Mouse (Mus musculus): ENCODE results near the gene Alkbh4. TPM values are rescaled to one million over a fixed set of nuclear protein-coding genes. Genes with fewer than 3 reads are reported as not detected.
"Not testable (repeated sequence)": the region's sequence is repeated elsewhere in the genome, so short reads cannot be mapped to it uniquely, and the experiment has no call there.

Gene Alkbh4
- polyA plus RNA-seq, 1 experiment from 2014 or later = 8.8 TPM

DNA sequence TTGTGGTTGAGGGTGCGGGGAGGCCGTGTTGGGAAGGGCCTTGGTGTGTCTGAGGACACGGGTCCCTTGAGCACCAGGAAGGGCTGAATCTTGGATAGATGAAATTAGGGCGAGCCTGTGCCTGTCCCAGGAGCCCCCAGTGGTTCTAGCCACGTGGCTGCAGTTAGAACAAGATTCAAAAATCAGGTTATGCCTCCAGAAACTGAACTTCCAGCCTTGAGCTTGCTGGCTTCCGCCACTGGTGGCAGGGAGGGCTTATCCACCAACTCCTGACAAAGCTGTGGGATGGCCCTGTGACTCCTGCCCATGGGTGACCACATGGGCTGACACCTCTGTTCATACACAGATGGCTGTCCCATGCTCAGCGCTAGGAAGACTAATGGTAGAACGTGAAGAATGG lies 11.8 kb downstream of the Alkbh4 start:
- H3K36me3 ChIP-seq (replicated peaks; ENCODE audit: insufficient read depth, low read length) = no peaks in the 10 kb centered on the region
- 50% methylated on average over 8 of the region's 8 CpGs for WGBS (ENCODE audit: insufficient replicate concordance)
- TF ChIP-seq EP300 (IDR thresholded peaks at IDR 0.05; ENCODE audit: low read depth) (no peak), CTCF (IDR thresholded peaks at IDR 0.05; ENCODE audit: low read depth) (no peak)
- H3K9ac ChIP-seq (replicated peaks) = no peak overlapping the region
- H3K9me3 ChIP-seq (ENCODE audit: low read length) = no peaks in the 10 kb centered on the region; the same call in 1 of the 2 replicates
- H3K27ac ChIP-seq (ENCODE audit: low read depth) = no peak overlapping the region
- no peak overlapping the region for H3K4me3 ChIP-seq (ENCODE audit: low read depth, low read length)
- no peaks in the 10 kb centered on the region for H3K27me3 ChIP-seq (ENCODE audit: insufficient read depth, low read length)
- ATAC-seq (no peak), DNase-seq (no peak)
- no peak overlapping the region for H3K4me2 ChIP-seq (ENCODE audit: low read depth, low read length)
- peaks cover 5% of the 10 kb centered on the region for H3K4me1 ChIP-seq (ENCODE audit: insufficient read depth)

DNA sequence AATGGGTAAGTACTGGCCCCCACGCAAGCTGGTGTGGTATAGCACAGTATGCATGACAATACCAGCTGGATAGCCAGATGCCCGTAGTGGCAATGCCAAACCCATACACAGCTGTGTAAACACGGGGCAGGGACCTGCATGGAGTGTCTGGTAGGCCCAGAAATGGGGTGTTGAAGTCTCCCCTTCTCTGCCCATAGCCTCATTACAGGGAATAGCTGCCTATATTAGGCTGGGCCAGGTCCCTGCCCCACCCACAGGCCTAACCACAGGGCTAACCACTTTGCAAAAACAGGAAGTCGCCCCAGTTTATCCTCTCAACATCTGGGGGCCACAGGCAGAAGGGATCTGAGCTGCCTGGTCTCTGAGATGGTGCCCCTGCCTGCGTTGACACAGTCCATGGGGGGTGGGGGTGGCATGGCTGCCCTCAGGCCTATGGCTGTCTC lies 13.2 kb downstream of the Alkbh4 start:
- H3K36me3 ChIP-seq (replicated peaks; ENCODE audit: insufficient read depth, low read length); H3K27me3 ChIP-seq (ENCODE audit: insufficient read depth, low read length); H3K4me3 ChIP-seq (ENCODE audit: low read depth, low read length); H3K9ac ChIP-seq (replicated peaks); H3K4me2 ChIP-seq (ENCODE audit: low read depth, low read length); H3K4me1 ChIP-seq (ENCODE audit: insufficient read depth); H3K9me3 ChIP-seq (ENCODE audit: low read length); DNase-seq: not testable (repeated sequence)
- peak overlapping the region; percentile 59; the same call in 1 of the 2 replicates for H3K27ac ChIP-seq (ENCODE audit: low read depth)
- ATAC-seq = peak; percentile 87
- WGBS (ENCODE audit: insufficient replicate concordance) = 26% methylated on average over 5 of the region's 5 CpGs

DNA sequence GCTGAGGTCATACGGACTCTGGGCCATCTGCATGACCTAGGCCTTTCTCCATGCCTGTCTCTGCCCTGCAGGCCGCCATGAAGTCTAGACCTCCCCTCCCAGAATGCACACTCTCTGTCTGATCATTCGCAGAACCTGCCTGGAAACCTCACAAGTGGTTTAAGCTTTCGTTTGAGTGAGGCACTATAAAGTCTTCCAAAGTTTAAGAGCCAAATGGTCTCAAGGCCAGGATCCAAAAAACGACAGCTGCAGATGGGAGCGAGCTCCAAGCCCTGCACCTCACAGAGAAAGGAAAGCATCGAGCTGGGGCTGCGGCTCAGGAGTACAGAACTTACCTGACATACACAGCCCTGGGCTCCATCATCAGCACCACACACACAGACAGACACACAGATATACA lies 16.4 kb downstream of the Alkbh4 start:
- TF ChIP-seq CTCF (IDR thresholded peaks at IDR 0.05; ENCODE audit: low read depth) = no peak
- TF ChIP-seq EP300 (IDR thresholded peaks at IDR 0.05; ENCODE audit: low read depth) = no peak
- Histone ChIP-seq H3K9me3 (ENCODE audit: low read length) (no peaks in the 10 kb centered on the region), H3K27ac (ENCODE audit: low read depth) (no peak overlapping the region), H3K36me3 (replicated peaks; ENCODE audit: insufficient read depth, low read length) (no peaks in the 10 kb centered on the region), H3K27me3 (ENCODE audit: insufficient read depth, low read length) (no peaks in the 10 kb centered on the region), H3K4me3 (ENCODE audit: low read depth, low read length) (no peak overlapping the region), H3K4me1 (ENCODE audit: insufficient read depth) (peaks cover 5% of the 10 kb centered on the region), H3K4me2 (ENCODE audit: low read depth, low read length) (no peak overlapping the region), H3K9ac (replicated peaks) (no peak overlapping the region)
- 71% methylated on average over 8 of the region's 8 CpGs for WGBS (ENCODE audit: insufficient replicate concordance)
- no peak for ATAC-seq
- DNase-seq = no peak

DNA sequence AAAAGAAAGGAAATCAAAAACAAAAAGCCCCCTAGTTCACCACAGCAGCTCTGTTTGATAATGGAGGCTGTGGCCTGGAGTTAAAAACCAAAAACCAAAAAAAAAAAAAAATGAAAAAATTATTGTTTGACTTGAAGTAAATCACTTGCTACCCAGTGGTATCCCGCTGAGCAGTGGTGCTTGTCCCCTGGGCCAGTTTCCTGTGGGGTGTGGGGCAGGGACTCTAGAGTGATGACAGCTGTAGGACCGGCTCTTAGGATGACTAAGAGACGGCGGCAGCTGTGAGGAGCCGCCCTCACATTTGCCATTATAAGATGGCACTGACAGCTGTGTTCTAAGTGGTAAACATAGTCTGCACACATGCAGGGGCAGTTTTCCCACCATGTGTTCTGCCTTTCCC lies 19.5 kb downstream of the Alkbh4 start:
- Histone ChIP-seq H3K4me1 (ENCODE audit: insufficient read depth) (no peaks in the 10 kb centered on the region), H3K9ac (replicated peaks) (no peak overlapping the region), H3K36me3 (replicated peaks; ENCODE audit: insufficient read depth, low read length) (0 out of 2 replicates have a peak, but pooled peaks cover 2% of the 10 kb centered on the region), H3K27ac (ENCODE audit: low read depth) (no peak overlapping the region), H3K27me3 (ENCODE audit: insufficient read depth, low read length) (no peaks in the 10 kb centered on the region), H3K9me3 (ENCODE audit: low read length) (no peaks in the 10 kb centered on the region), H3K4me3 (ENCODE audit: low read depth, low read length) (no peak overlapping the region), H3K4me2 (ENCODE audit: low read depth, low read length) (no peak overlapping the region)
- TF ChIP-seq CTCF (IDR thresholded peaks at IDR 0.05; ENCODE audit: low read depth) (no peak), EP300 (IDR thresholded peaks at IDR 0.05; ENCODE audit: low read depth) (no peak)
- 89% methylated on average over 5 of the region's 5 CpGs for WGBS (ENCODE audit: insufficient replicate concordance)
- DNase-seq (no peak), ATAC-seq (no peak)

DNA sequence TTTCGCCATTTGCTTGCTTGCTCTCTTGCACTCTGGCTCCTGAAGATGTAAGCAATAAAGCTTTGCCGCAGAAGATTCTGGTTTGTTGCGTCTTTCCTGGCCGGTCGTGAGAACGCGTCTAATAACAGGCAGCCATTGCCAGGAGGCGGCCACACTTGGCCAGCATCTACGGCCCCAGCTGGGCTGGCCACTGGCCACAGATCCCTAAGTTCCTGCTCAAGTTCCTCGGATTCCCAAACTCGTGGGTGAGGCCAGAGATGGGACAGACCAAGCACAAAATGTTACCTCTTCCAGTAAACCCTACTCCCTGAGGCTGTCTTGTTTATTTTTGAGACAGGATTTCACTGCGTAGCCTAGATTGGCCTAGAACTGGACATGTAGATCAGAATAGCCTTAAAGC lies 24.1 kb downstream of the Alkbh4 start:
- not testable (repeated sequence) for H3K4me3 ChIP-seq (ENCODE audit: low read depth, low read length); H3K4me1 ChIP-seq (ENCODE audit: insufficient read depth); H3K9ac ChIP-seq (replicated peaks); H3K36me3 ChIP-seq (replicated peaks; ENCODE audit: insufficient read depth, low read length); H3K27ac ChIP-seq (ENCODE audit: low read depth); DNase-seq; ATAC-seq; H3K9me3 ChIP-seq (ENCODE audit: low read length); H3K27me3 ChIP-seq (ENCODE audit: insufficient read depth, low read length); H3K4me2 ChIP-seq (ENCODE audit: low read depth, low read length)
- WGBS (ENCODE audit: insufficient replicate concordance) = 84% methylated on average over 11 of the region's 12 CpGs

DNA sequence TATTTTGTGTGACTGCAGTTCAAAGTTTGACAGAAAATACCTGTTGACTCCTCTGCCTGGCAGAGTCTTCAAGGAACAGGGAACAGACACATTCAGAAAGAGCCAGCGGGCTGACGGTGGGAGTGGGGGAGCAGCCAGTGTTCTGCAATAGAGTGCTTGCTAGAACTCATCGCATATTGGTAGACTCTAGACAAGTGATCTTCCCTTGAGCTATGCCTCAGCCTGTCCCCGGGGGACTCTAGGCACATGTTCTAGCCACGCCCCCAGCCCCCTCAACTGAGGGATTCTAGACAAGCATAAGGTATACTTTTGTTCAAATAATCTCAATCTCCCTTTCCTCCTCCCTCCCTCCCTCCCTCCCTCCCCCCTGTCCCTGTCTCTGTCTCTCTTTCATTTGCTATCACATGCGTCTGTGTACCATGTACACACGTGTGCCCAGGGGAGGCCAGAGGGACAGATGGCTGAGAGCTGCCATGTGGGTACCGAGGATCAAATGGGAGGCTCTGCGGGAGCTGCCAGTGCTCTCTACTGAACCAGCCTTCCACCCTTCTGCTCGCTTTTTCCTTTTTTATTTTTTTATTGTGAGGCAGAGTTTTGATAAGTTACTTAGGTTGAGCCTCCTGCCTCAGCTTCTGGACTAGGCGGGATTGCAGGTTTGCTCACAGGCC lies 28.0 kb downstream of the Alkbh4 start:
- Histone ChIP-seq H3K36me3 (replicated peaks; ENCODE audit: insufficient read depth, low read length) (peaks cover 10% of the 10 kb centered on the region), H3K9ac (replicated peaks) (no peak overlapping the region), H3K4me1 (ENCODE audit: insufficient read depth) (no peaks in the 10 kb centered on the region), H3K9me3 (ENCODE audit: low read length) (no peaks in the 10 kb centered on the region), H3K27ac (ENCODE audit: low read depth) (no peak overlapping the region), H3K4me2 (ENCODE audit: low read depth, low read length) (no peak overlapping the region), H3K27me3 (ENCODE audit: insufficient read depth, low read length) (no peaks in the 10 kb centered on the region), H3K4me3 (ENCODE audit: low read depth, low read length) (no peak overlapping the region)
- TF ChIP-seq EP300 (IDR thresholded peaks at IDR 0.05; ENCODE audit: low read depth) (no peak), CTCF (IDR thresholded peaks at IDR 0.05; ENCODE audit: low read depth) (no peak)
- 76% methylated on average over 11 of the region's 11 CpGs for WGBS (ENCODE audit: insufficient replicate concordance)
- ATAC-seq = no peak
- no peak for DNase-seq

DNA sequence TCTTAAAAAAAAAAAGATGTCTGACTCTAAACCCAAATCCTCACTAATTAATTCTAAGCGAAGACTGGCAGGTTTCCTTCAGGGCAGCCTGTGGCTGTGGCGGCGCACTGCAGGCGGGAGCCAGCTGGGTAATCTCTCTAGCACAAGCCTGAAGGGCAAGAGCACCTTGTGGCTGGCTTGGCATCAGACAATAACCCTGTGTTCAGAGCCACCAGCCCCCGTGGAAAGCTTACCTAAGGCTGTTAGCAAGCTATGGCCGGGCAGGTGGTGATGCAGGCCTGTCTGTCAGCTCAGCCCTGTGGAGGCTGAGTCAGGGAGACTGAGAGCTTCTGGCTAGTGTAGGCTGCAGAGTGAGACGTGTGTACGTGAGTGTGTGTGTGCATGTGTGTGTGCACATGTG lies 29.3 kb downstream of the Alkbh4 start:
- Histone ChIP-seq H3K4me3 (ENCODE audit: low read depth, low read length) (no peak overlapping the region), H3K4me2 (ENCODE audit: low read depth, low read length) (no peak overlapping the region), H3K4me1 (ENCODE audit: insufficient read depth) (0 out of 2 replicates have a peak, but pooled peaks cover 2% of the 10 kb centered on the region), H3K36me3 (replicated peaks; ENCODE audit: insufficient read depth, low read length) (peaks cover 9% of the 10 kb centered on the region), H3K9ac (replicated peaks) (no peak overlapping the region), H3K27ac (ENCODE audit: low read depth) (no peak overlapping the region), H3K9me3 (ENCODE audit: low read length) (no peaks in the 10 kb centered on the region), H3K27me3 (ENCODE audit: insufficient read depth, low read length) (no peaks in the 10 kb centered on the region)
- WGBS (ENCODE audit: insufficient replicate concordance) = 81% methylated on average over 8 of the region's 8 CpGs
- no peak for DNase-seq
- no peak for ATAC-seq
- TF ChIP-seq CTCF (IDR thresholded peaks at IDR 0.05; ENCODE audit: low read depth) (no peak), EP300 (IDR thresholded peaks at IDR 0.05; ENCODE audit: low read depth) (no peak)
